Mouse (Mus musculus) ES-E14 (cell line): ENCODE results near the gene Spef1. TPM values are rescaled to one million over a fixed set of nuclear protein-coding genes. Genes with fewer than 3 reads are reported as not detected.

Source experiments
- DNase-seq: peaks from one replicate; pipeline ENCODE4 v3.0.0-alpha.2; 2013; ENCODE audit warnings: low read depth, low spot score
- H3K27ac ChIP-seq: 2 replicates; pipeline ENCODE4 v1.5.1; 2012; ENCODE audit warnings: low read depth, mild to moderate bottlenecking, low read length, moderate library complexity, mixed read lengths; ENCODE audit not compliant: poor library complexity, insufficient read depth, severe bottlenecking
- H3K36me3 ChIP-seq: 2 replicates; pipeline ENCODE4 v1.6.1; 2012; ENCODE audit warnings: mild to moderate bottlenecking, low read length, moderate library complexity, mixed read lengths; ENCODE audit not compliant: control insufficient read depth, poor library complexity, insufficient read depth, severe bottlenecking
- H3K4me1 ChIP-seq, 2 experiments: fragments of 150-350 bp in 1 of 2; sonication (generic) in 1 of 2; 2 replicates each; pipeline ENCODE4 v1.6.1; 2012; ENCODE audit warnings: low read length in 2 of 2, mild to moderate bottlenecking in 1 of 2, mixed read lengths in 1 of 2; ENCODE audit not compliant: control insufficient read depth in 2 of 2, insufficient read depth in 2 of 2, poor library complexity in 1 of 2
- H3K4me3 ChIP-seq, 2 experiments: fragments of 150-350 bp in 1 of 2; sonication (generic) in 1 of 2; 2 replicates each; pipeline ENCODE4 v1.5.1; 2012; ENCODE audit warnings: low read length in 2 of 2, low read depth in 1 of 2, mild to moderate bottlenecking in 1 of 2, mixed read lengths in 1 of 2; ENCODE audit not compliant: insufficient read depth in 1 of 2, poor library complexity in 1 of 2, severe bottlenecking in 1 of 2
- H3K9ac ChIP-seq: 2 replicates; pipeline ENCODE4 v1.6.1; 2012; ENCODE audit warnings: low read depth, mild to moderate bottlenecking, low read length, mixed read lengths; ENCODE audit not compliant: poor library complexity, insufficient read depth, severe bottlenecking
- H3K9me3 ChIP-seq: fragments of 150-350 bp; sonication (generic); 2 replicates; pipeline ENCODE4 v1.6.1; 2012; ENCODE audit warnings: low read depth, mild to moderate bottlenecking, low read length; ENCODE audit not compliant: control insufficient read depth, insufficient read depth
- CHD2 ChIP-seq: IDR thresholded peaks from 2 replicates; pipeline ENCODE4 v1.6.1; 2014; ENCODE audit warnings: mild to moderate bottlenecking, low read depth, low read length, inconsistent platforms
- HCFC1 ChIP-seq: IDR thresholded peaks from 2 replicates; pipeline ENCODE4 v1.6.1; 2012; ENCODE audit warnings: low read length, inconsistent platforms, borderline replicate concordance; ENCODE audit not compliant: insufficient read depth
- MAFK ChIP-seq: IDR thresholded peaks from 2 replicates; pipeline ENCODE4 v1.6.1; 2014; ENCODE audit warnings: mild to moderate bottlenecking, low read depth, low read length, inconsistent platforms; ENCODE audit not compliant: insufficient read depth
- ZC3H11A ChIP-seq: IDR thresholded peaks from 2 replicates; pipeline ENCODE4 v1.6.1; 2012; ENCODE audit warnings: low read depth, mild to moderate bottlenecking, inconsistent platforms, low read length, borderline replicate concordance
- ZNF384 ChIP-seq: IDR thresholded peaks from 2 replicates; pipeline ENCODE4 v1.6.1; 2012; ENCODE audit warnings: low read depth, low read length, inconsistent platforms
- in situ Hi-C, 2 experiments: fragments of 600-800 bp; cut with MboI; formaldehyde crosslinking; loops; one replicate each; pipeline ENCODE4 v1.15.1; 2025; ENCODE audit warnings: low sequenced_read_pairs in 2 of 2, inconsistent platforms in 1 of 2; ENCODE audit not compliant: unreplicated experiment in 2 of 2
- total RNA-seq: library from RNA; depleted of rRNA; stranded (reverse); fragments of 300-350 nt; gene quantifications from 2 replicates; pipeline ENCODE4 v1.2.3, GENCODE M21; 2012

The Spef1 gene
- total RNA-seq, 1 experiment = 1.5 TPM

DNA sequence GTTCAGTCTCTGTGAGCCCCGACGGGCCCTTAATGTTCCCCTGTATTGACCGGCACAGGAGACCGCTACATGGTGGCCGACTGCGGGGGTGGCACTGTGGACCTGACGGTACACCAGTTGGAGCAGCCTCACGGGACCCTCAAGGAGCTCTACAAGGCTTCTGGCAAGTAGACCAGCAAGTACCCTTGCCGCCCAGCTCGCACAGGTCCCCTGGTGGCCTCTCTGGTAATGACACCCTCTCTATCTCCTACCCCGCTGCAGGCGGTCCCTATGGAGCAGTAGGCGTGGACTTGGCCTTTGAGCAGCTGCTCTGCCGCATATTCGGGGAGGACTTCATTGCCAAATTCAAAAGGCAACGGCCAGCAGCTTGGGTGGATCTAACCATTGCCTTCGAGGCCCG lies 44.5 kb downstream of the Spef1 start:
- TF ChIP-seq ZC3H11A (0 out of 2 replicates have a peak, but pooled peaks have one; percentile 14), HCFC1 (0 out of 2 replicates have a peak, but pooled peaks have one; percentile 51), ZNF384 (no peak), CHD2 (no peak)
- Histone ChIP-seq H3K9me3 (no peaks in the 10 kb centered on the region), H3K4me3 (peak overlapping the region; percentile 2 to 29; a peak in 3 of 4 replicates), H3K9ac (0 out of 2 replicates have a peak overlapping the region, but pooled peaks have one; percentile 4), H3K4me1 (peaks cover 0 to 13% of the 10 kb centered on the region in 2 experiments; a peak in 1 of 4 replicates), H3K36me3 (peaks cover 18% of the 10 kb centered on the region), H3K27ac (no peak overlapping the region)
- in situ Hi-C loops = no loop called here
- peak; percentile 89 for DNase-seq

DNA sequence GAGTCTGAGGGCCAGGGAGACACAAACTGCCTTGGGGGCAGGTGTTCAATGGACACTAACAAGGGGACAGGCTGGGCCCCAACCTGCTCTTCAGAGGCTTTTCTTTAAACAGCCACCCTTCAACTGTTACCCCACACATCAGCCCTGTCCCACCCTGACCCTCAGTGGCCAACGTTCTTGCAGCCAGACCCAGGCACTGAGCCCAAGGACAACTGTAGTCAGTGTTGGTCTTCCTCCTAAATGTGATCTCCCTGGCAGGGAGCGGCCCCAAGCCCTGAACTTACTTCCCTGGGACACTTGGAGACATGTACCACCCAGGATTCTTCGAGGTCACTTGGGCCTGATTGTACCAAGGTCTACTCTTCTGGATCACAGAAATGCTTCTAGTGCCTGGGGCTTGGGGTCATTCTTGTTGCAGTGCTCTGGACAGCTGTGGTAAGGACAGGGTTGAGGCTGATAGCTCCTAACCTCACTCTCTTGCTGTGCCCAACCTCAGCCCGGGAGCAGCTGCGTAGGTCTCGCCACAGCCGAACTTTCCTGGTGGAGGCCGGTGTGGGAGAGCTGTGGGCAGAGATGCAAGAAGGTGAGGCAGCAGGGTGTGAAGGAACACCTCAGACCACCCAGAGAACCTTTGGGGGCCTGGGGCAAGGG lies 45.6 kb downstream of the Spef1 start:
- Histone ChIP-seq H3K27ac (no peak overlapping the region), H3K9ac (no peak overlapping the region), H3K4me1 (peaks cover 0 to 11% of the 10 kb centered on the region in 2 experiments; a peak in 1 of 4 replicates), H3K9me3 (no peaks in the 10 kb centered on the region), H3K36me3 (peaks cover 8% of the 10 kb centered on the region), H3K4me3 (no peak overlapping the region)
- DNase-seq = no peak
- TF ChIP-seq HCFC1 (no peak), ZNF384 (no peak), MAFK (no peak), ZC3H11A (no peak), CHD2 (no peak)
- in situ Hi-C loops = no loop called here

GRCm38 (mm10) chr2:131140533-131140905 lies 46.6 kb downstream of the Spef1 start:
- DNase-seq = no peak
- no peaks in the 10 kb centered on the region for H3K9me3 ChIP-seq
- H3K9ac ChIP-seq = no peak overlapping the region
- H3K27ac ChIP-seq = no peak overlapping the region
- peaks cover 0 to 10% of the 10 kb centered on the region in 2 experiments; a peak in 1 of 4 replicates for H3K4me1 ChIP-seq
- H3K36me3 ChIP-seq = peaks cover 3% of the 10 kb centered on the region; the same call in 1 of the 2 replicates
- in situ Hi-C loops = no loop called here
- no peak overlapping the region for H3K4me3 ChIP-seq
- TF ChIP-seq HCFC1 = no peak
- no peak for TF ChIP-seq ZC3H11A
- no peak for TF ChIP-seq CHD2
- TF ChIP-seq ZNF384 = no peak
- TF ChIP-seq MAFK = no peak

DNA sequence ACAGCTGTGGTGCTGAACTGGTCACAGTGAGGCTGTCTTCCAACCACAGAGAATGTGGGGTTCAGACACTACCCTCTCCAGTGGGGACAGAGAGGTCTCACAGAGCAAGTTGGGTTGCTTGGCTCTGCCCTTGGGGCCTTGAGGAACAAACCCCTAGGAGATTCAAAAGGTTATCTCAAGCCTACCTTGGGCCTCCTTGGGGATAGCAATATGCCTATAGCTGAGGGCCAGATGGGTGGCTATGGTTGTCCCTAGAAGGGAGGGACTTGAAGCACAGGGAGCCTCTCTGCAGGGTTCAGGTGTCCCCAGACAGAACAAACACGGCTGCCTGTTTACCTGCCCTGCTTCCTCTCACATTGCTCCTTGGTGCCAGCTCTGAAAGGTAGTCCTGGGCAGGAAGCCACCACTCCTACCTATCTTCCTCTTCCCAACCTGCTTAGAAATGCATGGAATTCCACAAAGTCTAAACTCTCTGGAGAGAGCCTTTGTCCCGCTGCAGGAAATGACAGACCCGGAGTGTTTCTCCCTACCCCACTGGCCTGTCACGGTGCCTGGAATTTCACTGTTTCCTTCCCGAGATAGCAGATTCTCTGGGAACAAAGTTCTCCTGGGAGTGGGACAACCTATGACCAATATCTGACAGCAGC lies 47.1 kb downstream of the Spef1 start:
- peaks cover 3% of the 10 kb centered on the region; the same call in 1 of the 2 replicates for H3K36me3 ChIP-seq
- no peak for DNase-seq
- in situ Hi-C loops = no loop called here
- no peak overlapping the region for H3K27ac ChIP-seq
- H3K9me3 ChIP-seq = no peaks in the 10 kb centered on the region
- TF ChIP-seq ZC3H11A (no peak), MAFK (no peak), HCFC1 (no peak), CHD2 (no peak), ZNF384 (no peak)
- H3K4me3 ChIP-seq = no peak overlapping the region
- H3K4me1 ChIP-seq = peaks cover 0 to 8% of the 10 kb centered on the region in 2 experiments; a peak in 1 of 4 replicates
- H3K9ac ChIP-seq = no peak overlapping the region

- no peaks in the 10 kb centered on the region for H3K9me3 ChIP-seq
- no peaks in the 10 kb centered on the region for H3K36me3 ChIP-seq
- no peak overlapping the region for H3K9ac ChIP-seq
- H3K4me3 ChIP-seq = no peak overlapping the region
- no peak for DNase-seq
- H3K4me1 ChIP-seq = peaks cover 0 to 11% of the 10 kb centered on the region in 2 experiments; a peak in 1 of 4 replicates
- in situ Hi-C loops = no loop called here
- TF ChIP-seq MAFK (no peak), HCFC1 (no peak), CHD2 (no peak), ZNF384 (no peak), ZC3H11A (no peak)
- H3K27ac ChIP-seq = no peak overlapping the region
Observed at GRCm38 (mm10) chr2:131139287-131139686, 47.8 kb downstream of the Spef1 start.
